Mouse (Mus musculus) heart, adult 2 months (tissue): Measurements from ENCODE around the gene Pacs1.

ENCODE experiments used
- CTCF ChIP-seq: fragments of 200-600 bp; IDR thresholded peaks from 2 replicates; pipeline ENCODE4 v1.8.1; 2022; ENCODE audit warnings: antibody characterized with exemption, mild to moderate bottlenecking, moderate library complexity
- EP300 ChIP-seq: fragments of 200-500 bp; IDR thresholded peaks from 2 replicates; pipeline ENCODE4 v1.6.1; 2011; ENCODE audit warnings: low read depth, low read length, control low read depth; ENCODE audit not compliant: insufficient read depth
- POLR2A ChIP-seq: fragments of 200-500 bp; IDR thresholded peaks from 2 replicates; pipeline ENCODE4 v1.6.1; 2011; ENCODE audit warnings: mild to moderate bottlenecking, low read depth, low read length, control low read depth; ENCODE audit not compliant: insufficient read depth

DNA sequence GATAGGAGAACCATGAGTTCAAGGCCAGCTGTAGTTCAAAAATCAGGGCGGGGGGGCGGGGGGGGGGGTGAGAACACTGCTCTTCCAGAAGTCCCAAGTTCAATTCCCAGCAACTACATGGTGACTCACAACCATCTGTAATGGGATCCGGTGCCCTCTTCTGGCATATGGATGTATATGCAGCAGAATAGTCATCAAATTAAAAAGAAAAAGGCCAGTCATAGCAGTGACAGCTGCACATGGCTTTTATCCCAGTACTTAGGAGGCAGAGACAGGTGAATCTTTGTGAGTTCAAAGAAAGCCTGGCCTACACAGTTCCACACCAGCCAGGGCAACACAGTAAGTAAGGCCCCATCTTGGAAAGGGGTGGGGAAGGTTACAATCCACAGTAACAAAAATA is 4.2 kb upstream of the Pacs1 start:
- TF ChIP-seq POLR2A = no peak
- peak; percentile 45 for TF ChIP-seq CTCF
- no peak for TF ChIP-seq EP300
